Mouse (Mus musculus) liver, embryonic 14.5 days (tissue): Measurements from ENCODE around the gene Gpr132. TPM values are rescaled to one million over a fixed set of nuclear protein-coding genes. Genes with fewer than 3 reads are reported as not detected.

ENCODE experiments used
- ATAC-seq: fragments of 200-750 bp; cut with Nextera tagmentation; 2 replicates; pipeline ENCODE4 v1.8.0; 2017; ENCODE audit warnings: moderate number of reproducible peaks, mild to moderate bottlenecking, moderate library complexity; ENCODE audit not compliant: insufficient read depth
- DNase-seq, 3 experiments: peaks; one replicate each; pipeline ENCODE4 v3.0.0-alpha.2; 2012 to 2013; ENCODE audit warnings: low read depth in 3 of 3, low spot score in 3 of 3
- H3K27ac ChIP-seq: fragments of 300-500 bp; sonication (generic); 2 replicates; pipeline ENCODE4 v1.5.1; 2014; ENCODE audit warnings: moderate library complexity, mild to moderate bottlenecking, control low read depth, inconsistent platforms
- H3K27me3 ChIP-seq: fragments of 300-500 bp; sonication (generic); 2 replicates; pipeline ENCODE4 v1.6.1; 2014; ENCODE audit warnings: mild to moderate bottlenecking, low read length, moderate library complexity; ENCODE audit not compliant: control insufficient read depth, insufficient read depth
- H3K36me3 ChIP-seq: fragments of 300-500 bp; sonication (generic); replicated peaks from 2 replicates; pipeline ENCODE4 v1.6.1; 2014; ENCODE audit warnings: low read depth; ENCODE audit not compliant: control insufficient read depth, insufficient read depth
- H3K4me1 ChIP-seq, 2 experiments: fragments of 200-500 bp in 1 of 2; fragments of 300-500 bp in 1 of 2; sonication (generic) in 1 of 2; replicated peaks; 2 replicates each; pipeline ENCODE4 v1.6.1; 2012 to 2014; ENCODE audit warnings: antibody characterized with exemption in 1 of 2, inconsistent platforms in 1 of 2, low read length in 1 of 2; ENCODE audit not compliant: control insufficient read depth in 2 of 2, insufficient read depth in 2 of 2
- H3K4me2 ChIP-seq: fragments of 300-500 bp; sonication (generic); 2 replicates; pipeline ENCODE4 v1.6.1; 2014; ENCODE audit warnings: low read depth, mild to moderate bottlenecking, control low read depth, moderate library complexity
- H3K4me3 ChIP-seq, 2 experiments: fragments of 200-500 bp in 1 of 2; fragments of 300-500 bp in 1 of 2; sonication (generic) in 1 of 2; 2 replicates each; pipeline ENCODE4 v1.5.1; 2012 to 2014; ENCODE audit warnings: low read depth in 2 of 2, low read length in 2 of 2, mild to moderate bottlenecking in 2 of 2, control low read depth in 1 of 2, inconsistent platforms in 1 of 2, moderate library complexity in 1 of 2; ENCODE audit not compliant: insufficient read depth in 1 of 2
- H3K9ac ChIP-seq: fragments of 300-500 bp; sonication (generic); replicated peaks from 2 replicates; pipeline ENCODE4 v1.6.1; 2014; ENCODE audit warnings: mild to moderate bottlenecking, control low read depth, moderate library complexity
- H3K9me3 ChIP-seq: fragments of 300-500 bp; sonication (generic); 2 replicates; pipeline ENCODE4 v1.6.1; 2016; ENCODE audit warnings: low read length, mixed read lengths; ENCODE audit not compliant: control insufficient read depth
- CTCF ChIP-seq: IDR thresholded peaks from 2 replicates; pipeline ENCODE4 v1.5.1; 2016; ENCODE audit warnings: antibody characterized with exemption, low read depth, control low read depth
- EP300 ChIP-seq: IDR thresholded peaks from 2 replicates; pipeline ENCODE4 v1.6.1; 2016; ENCODE audit warnings: antibody characterized with exemption, low read depth
- WGBS: fragments of 180-500 bp; shearing (Covaris S2); extraction: QIAGEN DNeasy Blood & Tissue Kit; methylation state at CpG from one replicate; pipeline ENCODE4 v1.1.7; 2014; ENCODE audit not compliant: insufficient replicate concordance; 5-methylcytosine and 5-hydroxymethylcytosine counted together
- polyA plus RNA-seq, 2 experiments: library from polyadenylated mRNA; depleted of rRNA in 1 of 2; stranded (reverse) in 1 of 2; unstranded in 1 of 2; fragments of >200 nt; fragmentation: Nextera tagmentation in 1 of 2; extraction: Ambion mirVana in 1 of 2; gene quantifications; 2 replicates each; pipeline versions ENCODE4 v1.2.1 to v1.2.3; 2012 to 2014

The Gpr132 gene
- polyA plus RNA-seq, 2 experiments, result 0.27 to 0.51 TPM

GRCm38 (mm10) chr12:112808587-112809364 is 59.3 kb downstream of the Gpr132 start, which contains the start of gene Clba1:
Gene Clba1 (plus strand): TSS chr12:112808937.
- Histone ChIP-seq H3K4me1 (no peaks in the 10 kb centered on the region), H3K27me3 (peaks cover 7% of the 10 kb centered on the region), H3K4me3 (peak within 1 kb of the TSS; percentile 34 to 52), H3K36me3 (no peaks in the 10 kb centered on the region), H3K4me2 (peak within 1 kb of the TSS; percentile 74), H3K27ac (no peak within 1 kb of the TSS), H3K9ac (peak within 1 kb of the TSS; percentile 27), H3K9me3 (no peaks in the 10 kb centered on the region)
- DNase-seq (peak; percentile 71 to 74 (median 74)), ATAC-seq (peak; percentile 85)
- 2% methylated on average over 64 of the region's 64 CpGs for WGBS
- TF ChIP-seq CTCF (peak; percentile 68), EP300 (no peak)

- Histone ChIP-seq H3K27me3 (peaks cover 10% of the 10 kb centered on the region), H3K9ac (no peak overlapping the region), H3K4me3 (no peak overlapping the region), H3K27ac (no peak overlapping the region), H3K4me1 (no peaks in the 10 kb centered on the region), H3K4me2 (peak overlapping the region; percentile 74), H3K9me3 (no peaks in the 10 kb centered on the region), H3K36me3 (no peaks in the 10 kb centered on the region)
- TF ChIP-seq CTCF (no peak), EP300 (no peak)
- 78% methylated on average over 5 of the region's 5 CpGs for WGBS
- DNase-seq (no peak), ATAC-seq (no peak)
Observed at GRCm38 (mm10) chr12:112808212-112808586, 59.8 kb downstream of the Gpr132 start.

GRCm38 (mm10) chr12:112807796-112808195 is 60.2 kb downstream of the Gpr132 start:
- TF ChIP-seq EP300, result no peak
- no peak for TF ChIP-seq CTCF
- no peaks in the 10 kb centered on the region for H3K36me3 ChIP-seq
- H3K27ac ChIP-seq, result no peak overlapping the region
- ATAC-seq (no peak), DNase-seq (no peak)
- no peak overlapping the region for H3K4me2 ChIP-seq
- no peak overlapping the region for H3K9ac ChIP-seq
- WGBS, result 59% methylated on average over 4 of the region's 4 CpGs
- H3K4me1 ChIP-seq, result no peaks in the 10 kb centered on the region
- H3K27me3 ChIP-seq, result peaks cover 14% of the 10 kb centered on the region
- no peaks in the 10 kb centered on the region for H3K9me3 ChIP-seq
- no peak overlapping the region for H3K4me3 ChIP-seq

GRCm38 (mm10) chr12:112806044-112806443 is 62.0 kb downstream of the Gpr132 start:
- Histone ChIP-seq H3K27me3 (peaks cover 32% of the 10 kb centered on the region), H3K4me3 (no peak overlapping the region), H3K9ac (no peak overlapping the region), H3K27ac (no peak overlapping the region), H3K36me3 (no peaks in the 10 kb centered on the region), H3K4me1 (no peaks in the 10 kb centered on the region), H3K9me3 (no peaks in the 10 kb centered on the region), H3K4me2 (no peak overlapping the region)
- DNase-seq, result no peak
- no peak for ATAC-seq
- TF ChIP-seq EP300 (no peak), CTCF (no peak)
- 47% methylated on average over 6 of the region's 6 CpGs for WGBS

GRCm38 (mm10) chr12:112804046-112804445 is 64.0 kb downstream of the Gpr132 start:
- Histone ChIP-seq H3K9ac (no peak overlapping the region), H3K4me2 (no peak overlapping the region), H3K27ac (no peak overlapping the region), H3K9me3 (no peaks in the 10 kb centered on the region), H3K36me3 (no peaks in the 10 kb centered on the region), H3K4me1 (no peaks in the 10 kb centered on the region), H3K4me3 (no peak overlapping the region), H3K27me3 (peaks cover 29% of the 10 kb centered on the region)
- DNase-seq (no peak), ATAC-seq (no peak)
- 38% methylated on average over 13 of the region's 13 CpGs for WGBS
- TF ChIP-seq CTCF, result no peak
- TF ChIP-seq EP300, result no peak
